Mouse (Mus musculus): ENCODE data around the gene Kcnj3. TPM values are rescaled to one million over a fixed set of nuclear protein-coding genes. Genes with fewer than 3 reads are reported as not detected.

Gene Kcnj3
- polyA plus RNA-seq, 3 experiments from 2014 or later = not detected

DNA sequence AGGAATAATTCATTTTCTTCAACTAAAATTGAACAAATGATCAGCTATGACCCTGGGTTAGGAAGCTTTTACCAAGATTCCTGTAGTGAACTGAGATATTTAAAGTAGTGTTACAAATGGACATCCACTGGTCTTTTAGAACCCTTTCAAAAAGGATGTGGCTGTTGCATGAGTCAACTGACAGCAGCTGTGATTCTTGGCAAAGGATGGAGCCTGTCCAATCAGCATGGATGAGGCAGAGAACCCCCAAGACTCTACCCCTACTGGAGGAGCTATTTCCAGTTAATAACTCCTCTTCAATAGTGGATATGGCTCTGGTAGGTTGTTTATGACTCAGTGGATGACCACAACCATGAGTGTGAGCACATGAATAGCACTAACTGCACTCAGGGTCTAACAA, 81.5 kb downstream of the Kcnj3 start:
- ATAC-seq = no peak

GRCm38 (mm10) chr2:55532738-55533491, 97.1 kb downstream of the Kcnj3 start:
- ATAC-seq = no peak

DNA sequence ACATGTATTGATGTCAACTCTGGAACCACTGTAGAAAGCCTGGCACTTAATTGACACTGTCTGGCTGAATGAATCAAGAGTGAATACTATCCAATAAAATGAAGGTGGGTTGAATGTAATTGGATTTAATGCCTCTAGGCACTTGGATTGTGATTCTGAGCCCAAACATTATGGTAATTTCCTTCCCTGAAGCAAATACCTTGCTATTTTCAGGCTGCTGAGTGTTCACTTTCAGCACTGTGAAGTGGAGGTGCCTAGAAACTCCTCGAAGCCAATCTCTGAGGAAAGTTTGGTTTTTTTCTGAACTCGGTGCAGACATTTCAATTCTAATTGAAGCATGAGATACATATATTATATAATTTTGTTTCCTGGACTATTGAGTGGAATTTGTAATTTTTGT, 99.2 kb downstream of the Kcnj3 start:
- no peak for ATAC-seq

GRCm38 (mm10) chr2:55535482-55535881, 99.7 kb downstream of the Kcnj3 start:
- ATAC-seq = no peak

DNA sequence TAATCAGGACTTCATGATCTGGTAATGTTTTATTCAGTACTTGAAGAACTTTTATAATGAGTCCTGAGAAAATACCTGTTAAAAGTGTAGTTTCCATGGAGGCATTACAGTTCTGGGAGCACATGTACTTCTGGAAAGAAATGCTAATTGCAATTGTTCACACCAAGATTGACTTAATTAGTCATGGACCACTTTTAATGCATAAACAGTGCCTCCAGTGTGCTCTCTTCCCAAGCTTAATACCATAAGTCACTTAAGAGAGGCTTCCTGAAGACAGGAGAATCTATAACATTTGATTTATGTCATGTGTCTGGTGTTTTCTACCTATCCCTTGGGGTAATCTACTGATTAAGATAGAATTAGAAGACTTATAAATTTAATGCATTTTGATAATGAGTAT, 111.8 kb downstream of the Kcnj3 start:
- ATAC-seq = no peak

DNA sequence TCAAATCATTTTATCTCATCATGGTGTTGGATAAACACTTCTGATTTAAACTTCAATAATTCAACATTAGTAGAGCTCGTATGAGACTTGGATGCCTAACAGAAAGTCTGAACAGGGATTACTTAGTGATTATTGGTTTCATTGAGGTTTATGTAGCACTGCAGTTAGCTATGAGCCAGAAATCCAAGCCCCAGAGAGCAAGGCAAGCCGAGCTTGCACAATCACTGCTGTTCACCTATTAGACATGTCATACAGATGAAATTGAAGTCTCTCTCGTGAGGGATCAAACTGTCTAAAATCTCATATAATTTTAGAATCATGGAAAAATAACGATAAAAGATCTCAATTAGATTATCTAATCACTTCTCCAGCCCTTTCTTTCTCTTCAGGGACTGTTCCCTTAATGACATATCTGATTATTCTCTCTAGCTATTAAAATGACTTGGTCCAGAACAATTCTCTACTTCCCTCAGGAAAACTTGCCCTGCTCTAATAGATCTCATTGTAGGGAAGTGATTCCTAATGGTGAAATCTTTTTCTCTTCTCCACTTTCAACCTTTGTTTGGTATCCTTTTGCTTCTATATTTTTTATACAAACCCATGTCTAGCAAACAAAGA, 122.7 kb downstream of the Kcnj3 start:
- no peak for ATAC-seq

DNA sequence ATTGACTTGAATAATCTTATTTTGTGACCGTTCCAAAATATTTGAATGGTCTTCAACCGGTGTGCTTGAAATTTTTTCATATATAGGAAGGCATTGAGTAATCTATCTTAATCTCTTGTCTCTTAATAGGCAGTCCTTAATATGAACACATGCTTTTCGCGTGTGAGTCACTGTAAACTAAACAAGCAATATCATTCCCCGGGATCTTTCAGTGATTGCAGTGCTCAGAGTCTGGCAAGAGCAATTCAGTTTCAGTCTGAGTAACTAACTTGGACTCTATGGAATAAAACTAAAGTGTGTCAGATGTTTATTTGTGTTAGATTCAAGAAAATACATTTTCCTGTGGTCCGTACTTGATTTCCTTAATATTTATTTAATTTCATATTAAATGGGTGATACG, 133.5 kb downstream of the Kcnj3 start:
- ATAC-seq = no peak

GRCm38 (mm10) chr2:55571425-55571824, 135.7 kb downstream of the Kcnj3 start:
- no peak for ATAC-seq

DNA sequence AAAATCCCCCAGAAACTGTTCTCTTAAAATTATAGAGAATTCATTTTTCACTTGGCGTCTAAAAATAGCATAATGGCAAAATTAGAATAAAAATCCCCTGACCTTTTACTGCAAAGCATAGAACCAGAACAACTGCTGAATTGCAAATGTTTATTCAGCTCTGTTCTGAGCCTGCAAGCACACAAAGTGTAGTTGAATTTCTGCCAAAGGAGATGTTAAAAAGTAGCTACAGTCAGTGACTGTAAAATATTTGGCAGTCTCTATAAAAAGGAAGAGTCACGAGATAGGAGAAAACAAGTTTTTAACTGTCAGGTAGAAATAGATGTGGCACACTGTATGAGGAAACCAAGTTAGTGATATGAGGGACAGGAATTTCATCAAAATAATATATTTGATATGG, 144.5 kb downstream of the Kcnj3 start:
- ATAC-seq = no peak

GRCm38 (mm10) chr2:55591226-55591988, 155.6 kb downstream of the Kcnj3 start:
- no peak for ATAC-seq
